Mouse (Mus musculus): ENCODE measurements around the gene Rph3al. TPM values are rescaled to one million over a fixed set of nuclear protein-coding genes. Genes with fewer than 3 reads are reported as not detected.

Rph3al gene
- total RNA-seq, 1 experiment from 2014 or later, result 19.4 TPM

DNA sequence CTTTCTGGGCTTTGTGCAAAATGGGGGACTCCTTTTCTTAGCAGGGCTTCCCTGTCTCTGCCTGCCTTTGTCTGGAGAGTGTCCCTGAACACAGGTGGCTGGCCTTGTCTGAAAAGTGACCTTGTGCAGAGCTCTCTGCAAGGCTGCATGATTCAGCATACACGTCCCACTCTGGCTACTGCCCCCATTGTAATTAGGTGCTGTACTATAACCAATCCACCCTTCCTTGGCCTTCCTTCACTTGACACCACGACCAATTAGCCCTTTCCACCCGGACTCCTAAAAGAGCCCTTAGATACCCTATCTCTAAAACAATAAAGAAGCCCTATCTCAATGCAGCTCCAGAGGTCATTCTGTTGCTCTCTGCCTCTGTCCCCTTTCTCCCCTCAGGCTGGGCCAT lies 10.6 kb upstream of the Rph3al start:
- peak; percentile 42 for DNase-seq

DNA sequence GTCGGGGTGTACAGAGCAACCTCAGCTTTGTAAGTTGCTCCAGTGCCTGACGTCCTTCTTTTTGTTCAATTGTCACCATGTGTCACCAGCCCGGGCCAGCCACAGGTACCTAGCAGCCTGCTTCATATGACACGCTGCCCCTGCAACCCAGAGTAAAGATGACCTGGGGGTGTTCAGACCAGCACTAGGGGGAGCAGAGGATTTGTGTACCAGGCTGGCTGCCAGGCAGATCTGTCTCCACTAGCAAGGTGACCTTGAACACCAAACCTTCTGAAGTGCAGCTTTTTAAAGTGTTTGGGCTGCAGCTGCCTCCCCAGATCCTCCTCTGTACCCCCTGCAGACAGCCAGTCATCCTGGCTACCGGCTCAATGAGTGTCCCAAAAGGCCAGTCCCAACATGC lies 9.0 kb upstream of the Rph3al start:
- DNase-seq, result peak; percentile 55

GRCm38 (mm10) chr11:75945805-75946450 lies 7.7 kb upstream of the Rph3al start:
- no peak for DNase-seq

- DNase-seq, result peak; percentile 36
These were observed 808 bp downstream of the Rph3al start for GRCm38 (mm10) chr11:75937370-75937871.

- DNase-seq, result peak; percentile 86
These were observed 2.3 kb downstream of the Rph3al start for GRCm38 (mm10) chr11:75935819-75936430.

- no peak for DNase-seq
These were observed 3.8 kb downstream of the Rph3al start for GRCm38 (mm10) chr11:75934425-75934824.

DNA sequence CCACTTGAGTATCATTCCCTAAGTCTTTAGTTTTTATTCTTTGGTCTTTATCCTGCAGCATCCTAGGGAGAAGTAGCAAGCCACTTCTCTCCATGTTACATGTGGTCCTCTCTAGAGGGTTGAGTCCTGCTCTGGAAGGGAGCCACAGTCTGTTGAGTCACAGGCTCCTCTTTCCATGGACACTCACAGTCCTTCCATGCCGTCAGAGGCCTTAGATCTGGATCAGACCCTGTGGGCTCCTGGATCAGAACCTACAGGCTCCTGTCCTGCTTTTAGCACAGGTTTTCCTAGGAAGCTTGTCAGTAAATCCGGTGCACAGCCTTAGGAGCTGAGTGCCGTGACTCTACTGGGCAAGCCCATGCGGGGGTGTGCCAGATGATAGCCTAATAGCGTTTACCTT lies 4.9 kb downstream of the Rph3al start:
- peak; percentile 45 for DNase-seq

DNA sequence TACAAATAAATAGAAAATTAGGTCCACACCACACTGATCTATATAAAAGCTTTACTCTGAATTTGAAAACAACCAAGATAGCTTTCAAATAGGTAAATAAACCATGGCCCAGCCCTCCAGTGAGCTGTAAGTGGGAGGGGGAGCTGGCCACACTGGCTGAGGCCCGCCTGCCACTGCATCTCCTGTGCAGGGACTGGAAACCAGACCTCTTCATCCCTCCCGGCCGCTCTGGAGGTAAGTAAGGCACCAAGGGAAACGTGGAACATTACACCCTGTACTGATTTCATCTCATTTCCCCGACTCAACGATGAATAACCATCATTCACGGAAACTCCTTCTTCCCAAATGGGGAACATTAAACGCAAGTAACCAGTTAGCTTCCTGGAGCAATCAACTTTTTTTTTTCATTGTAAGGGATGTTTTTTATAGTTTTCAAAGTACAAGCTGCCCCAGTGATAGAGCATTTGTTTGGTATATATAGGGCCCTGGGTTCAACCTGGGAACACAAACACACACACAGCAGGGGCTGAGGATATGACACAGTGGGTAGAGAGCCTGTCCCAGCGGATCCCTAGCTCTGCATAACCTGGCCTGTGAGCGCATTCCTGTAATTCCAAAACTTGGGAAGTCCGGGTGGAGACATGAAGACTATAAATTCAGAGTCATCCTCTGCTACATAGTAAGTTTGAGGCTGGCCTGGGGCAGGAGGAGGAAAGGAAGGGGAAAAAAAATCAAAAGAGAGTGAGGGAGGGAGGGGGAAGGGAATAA lies 7.1 kb downstream of the Rph3al start:
- DNase-seq, result no peak

- no peak for DNase-seq
These were observed 8.0 kb downstream of the Rph3al start for GRCm38 (mm10) chr11:75930208-75930607.

GRCm38 (mm10) chr11:75927881-75928280 lies 10.3 kb downstream of the Rph3al start:
- no peak for DNase-seq

- peak; percentile 38 for DNase-seq
These were observed 11.6 kb downstream of the Rph3al start for GRCm38 (mm10) chr11:75926431-75927312.

- DNase-seq, result no peak
These were observed 12.4 kb downstream of the Rph3al start for GRCm38 (mm10) chr11:75925801-75926200.

DNA sequence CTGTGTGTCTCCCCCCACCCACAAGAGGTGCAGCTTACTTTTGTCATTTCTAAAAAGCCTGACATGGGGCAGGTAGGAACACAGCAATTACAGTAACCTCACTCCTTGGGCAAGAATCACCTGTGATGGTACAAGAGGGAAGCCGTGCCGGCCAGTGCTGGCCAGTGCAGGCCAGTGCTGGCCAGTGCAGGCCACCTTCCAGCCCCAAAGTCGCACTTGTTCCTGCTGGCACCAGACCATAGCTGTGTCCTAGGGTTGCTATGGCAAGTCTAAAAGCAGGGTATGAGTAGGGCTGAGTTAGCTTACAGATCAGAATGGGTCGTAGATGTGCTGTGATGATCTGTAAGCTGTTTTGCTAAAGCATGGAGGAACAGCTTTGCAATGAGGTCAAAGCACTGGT lies 15.5 kb downstream of the Rph3al start:
- DNase-seq, result no peak

DNA sequence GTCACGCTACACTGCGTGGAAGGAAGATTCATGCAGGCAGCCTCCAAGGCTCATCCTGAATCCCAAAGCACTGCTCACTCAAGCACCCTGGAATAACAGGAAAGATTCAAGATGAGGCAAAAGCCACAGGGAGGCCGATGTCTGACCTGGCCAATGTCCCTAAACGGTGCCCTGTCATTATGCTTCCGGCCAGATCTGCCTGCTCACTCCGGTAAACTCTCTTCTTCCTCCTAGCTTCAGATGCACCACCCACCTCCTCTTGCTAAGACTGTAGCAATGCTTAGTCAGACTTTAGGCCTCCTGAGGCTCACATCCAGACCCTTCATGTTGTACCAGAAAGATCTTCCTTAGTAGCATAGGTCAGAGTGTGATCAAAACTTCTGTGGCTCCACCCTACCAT lies 19.1 kb downstream of the Rph3al start:
- no peak for DNase-seq

DNA sequence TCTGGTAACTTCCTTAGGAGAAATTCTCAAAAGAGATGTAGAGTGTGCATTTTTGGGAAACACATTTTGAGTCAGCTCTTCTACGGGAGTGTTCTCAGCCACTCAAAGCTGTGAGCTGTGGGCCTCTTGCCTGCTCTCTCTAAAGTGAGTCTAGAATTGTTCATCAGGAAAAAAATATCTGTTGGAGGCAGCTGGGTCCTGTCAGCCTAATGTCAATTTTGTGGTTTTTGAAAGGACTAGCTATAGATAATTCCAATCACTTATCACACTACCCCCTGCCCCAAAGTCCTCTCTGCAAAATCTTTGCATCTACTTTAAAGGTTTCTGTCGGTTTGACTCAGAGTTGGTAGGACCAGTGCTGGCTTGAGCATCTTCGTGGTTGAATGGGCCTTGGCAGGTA lies 20.9 kb downstream of the Rph3al start:
- no peak for DNase-seq

GRCm38 (mm10) chr11:75913953-75914352 lies 24.3 kb downstream of the Rph3al start:
- DNase-seq, result peak; percentile 79

DNA sequence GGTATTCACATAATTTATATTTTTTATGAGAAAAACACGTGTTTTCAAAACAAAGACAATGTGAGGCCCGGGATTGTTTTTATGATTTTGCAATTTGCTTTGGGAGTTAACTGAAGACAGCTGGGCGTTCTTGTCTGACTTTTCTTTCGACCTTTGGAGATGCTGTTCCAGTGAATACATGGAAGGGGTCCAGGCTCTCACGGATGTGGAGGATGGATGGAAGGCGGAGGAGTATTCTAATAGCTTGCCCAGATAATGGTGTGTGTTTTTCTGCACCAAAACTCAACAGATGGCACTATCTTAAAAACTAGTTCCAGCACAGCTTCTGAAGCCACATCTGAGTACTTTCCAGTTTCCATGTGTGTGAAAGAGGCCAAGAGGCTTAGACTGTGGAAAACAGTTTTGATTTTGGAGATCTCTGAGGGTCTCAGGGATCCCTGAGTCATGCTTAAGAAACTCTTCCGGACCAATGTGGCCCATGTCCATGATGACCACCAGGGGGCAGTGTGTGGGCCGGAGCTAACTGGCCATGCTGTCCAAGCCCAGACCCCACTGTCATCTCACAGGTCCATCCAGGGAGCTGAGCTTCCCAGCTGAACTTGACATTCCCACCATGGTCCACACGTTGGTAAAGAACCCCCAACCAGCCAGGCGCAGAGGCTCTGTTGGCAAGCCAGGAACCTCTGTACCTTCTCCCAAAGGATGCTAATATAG lies 25.1 kb downstream of the Rph3al start:
- DNase-seq, result peak; percentile 81

DNA sequence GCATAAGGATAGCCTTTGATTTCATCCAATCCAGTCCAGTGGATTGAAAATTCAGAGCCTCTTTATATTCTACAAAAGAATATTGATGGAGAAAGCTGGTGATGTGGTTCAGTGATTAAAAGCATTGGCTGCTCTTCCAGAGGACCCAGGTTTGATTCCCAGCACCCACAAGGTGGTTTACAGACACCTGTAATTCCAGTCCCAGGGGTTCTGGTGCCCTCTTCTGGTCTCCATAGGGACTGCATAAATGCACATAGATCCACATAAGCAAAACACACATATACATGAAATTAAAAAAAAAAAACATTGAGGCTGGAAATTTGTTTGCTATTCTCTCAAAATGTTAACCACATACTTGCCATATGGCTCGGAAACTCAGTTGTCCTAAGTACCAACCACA lies 26.3 kb downstream of the Rph3al start:
- no peak for DNase-seq

DNA sequence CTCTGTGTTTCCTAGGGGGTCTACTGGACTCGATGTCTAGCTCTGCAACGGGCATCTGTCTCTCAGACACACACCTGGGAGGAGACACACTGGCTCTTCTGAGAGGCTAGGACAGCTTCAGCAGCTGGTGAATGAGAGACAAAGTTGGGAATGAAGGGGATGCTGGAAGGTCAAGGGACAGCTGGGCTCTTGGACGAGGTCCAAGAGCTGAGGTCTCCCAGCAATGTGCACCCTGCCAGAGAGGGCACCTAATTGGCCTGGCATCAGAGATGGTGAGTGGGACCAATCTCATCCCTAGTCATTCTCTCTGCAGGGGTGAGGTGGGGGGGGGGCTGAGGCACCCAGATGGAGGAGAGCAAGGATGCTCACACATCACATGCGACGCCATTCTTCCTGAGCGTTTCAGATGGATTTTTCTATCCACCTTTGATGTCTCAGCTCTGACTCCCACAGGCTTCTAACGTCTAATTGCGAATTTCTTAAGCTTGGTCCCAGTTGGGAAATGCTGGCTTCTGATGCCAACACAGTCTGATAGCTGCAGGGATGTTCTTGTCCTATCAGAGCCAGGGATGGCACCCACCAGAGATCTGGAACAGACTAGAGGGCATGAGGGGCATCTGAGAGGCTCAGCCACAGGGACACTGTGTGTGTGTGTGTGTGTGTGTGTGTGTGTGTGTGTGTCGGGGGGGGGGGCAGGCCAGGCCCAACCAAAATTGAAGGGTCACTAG lies 28.4 kb downstream of the Rph3al start:
- DNase-seq, result no peak

DNA sequence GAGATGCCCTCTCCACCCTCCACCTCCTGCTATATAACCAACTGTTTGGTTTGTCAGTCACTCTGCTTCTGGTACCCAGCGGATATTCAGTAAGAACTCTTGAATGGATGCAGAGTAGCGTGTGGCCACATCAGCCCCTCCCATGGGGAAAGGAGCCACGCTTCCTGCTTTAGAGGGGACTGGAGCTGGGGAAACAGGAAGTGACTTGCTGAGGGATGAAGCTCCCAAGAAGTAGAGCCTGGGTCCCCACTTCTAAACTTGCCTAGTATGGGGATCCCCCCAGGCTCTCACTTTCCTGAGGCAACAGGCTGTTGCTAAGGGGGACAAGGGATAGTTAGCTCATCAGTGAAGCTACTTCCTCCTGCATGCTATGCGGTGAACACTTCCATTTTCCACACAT lies 30.8 kb downstream of the Rph3al start:
- DNase-seq, result no peak

DNA sequence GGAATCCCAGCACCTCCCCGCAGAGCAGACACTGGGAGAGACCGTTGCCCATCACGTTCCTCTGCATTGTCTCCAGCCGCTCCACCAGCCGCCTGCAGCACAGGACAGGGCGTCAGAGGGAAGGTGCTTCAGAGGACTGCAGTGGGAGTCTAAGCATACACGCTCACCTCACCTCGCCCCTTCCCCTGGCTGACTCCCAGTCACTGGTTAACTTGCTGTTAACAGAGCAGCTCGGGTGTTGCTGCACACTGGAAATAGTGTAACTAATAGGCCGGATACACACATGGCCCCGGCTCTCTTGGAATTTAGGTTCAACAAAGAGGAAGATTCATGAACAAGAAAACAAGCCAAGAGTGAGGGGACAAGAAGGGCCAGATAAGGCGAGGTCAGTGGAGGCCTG lies 31.7 kb downstream of the Rph3al start:
- no peak for DNase-seq
